Mouse (Mus musculus) small intestine, adult 2 months (tissue): ENCODE measurements around the gene Selenov. TPM values are rescaled to one million over a fixed set of nuclear protein-coding genes. Genes with fewer than 3 reads are reported as not detected.

Source experiments
- H3K27ac ChIP-seq: fragments of 200-500 bp; 2 replicates; pipeline ENCODE4 v1.5.1; 2012; ENCODE audit warnings: low read depth, low read length, control low read depth, inconsistent platforms; ENCODE audit not compliant: insufficient read depth
- H3K27me3 ChIP-seq: fragments of 200-500 bp; 2 replicates; pipeline ENCODE4 v1.6.1; 2012; ENCODE audit warnings: mild to moderate bottlenecking, moderate library complexity, low read length, inconsistent platforms; ENCODE audit not compliant: control insufficient read depth, insufficient read depth
- H3K36me3 ChIP-seq: fragments of 200-500 bp; 2 replicates; pipeline ENCODE4 v1.6.1; 2012; ENCODE audit warnings: mild to moderate bottlenecking, low read length, control low read depth, inconsistent platforms; ENCODE audit not compliant: control insufficient read depth, insufficient read depth
- H3K4me1 ChIP-seq: fragments of 200-500 bp; 2 replicates; pipeline ENCODE4 v1.6.1; 2012; ENCODE audit warnings: low read length, inconsistent platforms, mixed read lengths; ENCODE audit not compliant: control insufficient read depth, insufficient read depth, insufficient read length
- H3K4me3 ChIP-seq: fragments of 200-500 bp; 2 replicates; pipeline ENCODE4 v1.5.1; 2012; ENCODE audit warnings: low read depth, mild to moderate bottlenecking, control low read depth, inconsistent platforms, low read length, moderate library complexity
- CTCF ChIP-seq: fragments of 200-500 bp; IDR thresholded peaks from 2 replicates; pipeline ENCODE4 v1.5.1; 2012; ENCODE audit warnings: low read depth, mild to moderate bottlenecking, control low read depth, inconsistent platforms, low read length, moderate library complexity, mixed read lengths; ENCODE audit not compliant: insufficient replicate concordance, insufficient read length; ENCODE audit errors: extremely low read depth
- POLR2A ChIP-seq: fragments of 200-500 bp; IDR thresholded peaks from 2 replicates; pipeline ENCODE4 v1.6.1; 2012; ENCODE audit warnings: low read depth, mild to moderate bottlenecking, control low read depth, inconsistent platforms, low read length, moderate library complexity
- WGBS: fragments of 180-500 bp; shearing (Covaris S2); methylation state at CpG from one replicate; pipeline ENCODE4 v1.1.7; 2018; 5-methylcytosine and 5-hydroxymethylcytosine counted together
- polyA plus RNA-seq: library from polyadenylated mRNA; depleted of rRNA; stranded (reverse); fragments of >200 nt; gene quantifications from 2 replicates; pipeline ENCODE4 v1.2.3, GENCODE M21; 2012

Selenov gene
- polyA plus RNA-seq, 1 experiment, result not detected

DNA sequence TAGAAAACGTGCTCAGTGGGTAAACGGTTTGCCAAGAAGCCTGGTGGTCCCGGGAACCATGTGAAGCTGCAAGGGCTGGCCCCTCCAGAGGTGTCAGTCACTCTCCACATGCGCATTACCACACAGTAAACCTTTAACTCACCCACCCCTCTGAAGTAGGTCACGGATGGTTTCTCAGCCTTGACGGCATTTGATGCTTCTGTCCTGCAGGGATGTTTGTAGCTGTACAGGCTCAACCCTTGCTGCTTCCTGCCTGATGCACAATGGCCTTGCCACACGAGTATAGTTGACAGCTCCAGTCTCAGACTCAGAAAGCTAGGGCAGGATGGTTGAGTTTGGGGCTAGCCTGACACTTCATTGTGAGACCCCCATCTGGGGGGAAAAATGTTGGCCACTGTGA, 10.4 kb downstream of the Selenov start:
- WGBS, result 73% methylated on average over 7 of the region's 7 CpGs
- Histone ChIP-seq H3K4me1 (peaks cover 2% of the 10 kb centered on the region), H3K27ac (no peak overlapping the region), H3K36me3 (no peaks in the 10 kb centered on the region), H3K27me3 (no peaks in the 10 kb centered on the region), H3K4me3 (no peak overlapping the region)
- TF ChIP-seq POLR2A (no peak), CTCF (no peak)

DNA sequence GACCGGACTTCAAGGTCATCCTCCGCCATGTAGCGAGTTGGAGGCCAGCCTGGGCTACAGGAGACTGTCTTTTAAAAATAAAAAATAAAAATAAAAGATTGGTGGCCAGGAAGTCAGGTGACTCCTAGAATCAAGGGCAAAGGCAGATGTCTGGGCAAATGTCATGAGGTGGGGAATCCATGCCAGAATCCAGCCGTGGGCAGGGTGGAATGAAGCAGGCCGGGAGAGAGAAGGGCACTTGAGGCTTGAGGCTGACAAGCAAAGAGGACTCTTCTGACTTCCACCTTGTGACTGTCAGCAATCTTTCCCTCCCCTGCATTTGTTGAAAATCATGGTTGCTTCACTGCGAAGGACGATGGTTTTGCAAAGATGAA, 12.7 kb downstream of the Selenov start:
- WGBS, result 85% methylated on average over 7 of the region's 7 CpGs
- H3K4me3 ChIP-seq, result peak overlapping the region; percentile 76
- H3K27me3 ChIP-seq, result no peaks in the 10 kb centered on the region
- H3K4me1 ChIP-seq, result peaks cover 2% of the 10 kb centered on the region
- TF ChIP-seq CTCF (no peak), POLR2A (no peak)
- no peak overlapping the region for H3K27ac ChIP-seq
- no peaks in the 10 kb centered on the region for H3K36me3 ChIP-seq

DNA sequence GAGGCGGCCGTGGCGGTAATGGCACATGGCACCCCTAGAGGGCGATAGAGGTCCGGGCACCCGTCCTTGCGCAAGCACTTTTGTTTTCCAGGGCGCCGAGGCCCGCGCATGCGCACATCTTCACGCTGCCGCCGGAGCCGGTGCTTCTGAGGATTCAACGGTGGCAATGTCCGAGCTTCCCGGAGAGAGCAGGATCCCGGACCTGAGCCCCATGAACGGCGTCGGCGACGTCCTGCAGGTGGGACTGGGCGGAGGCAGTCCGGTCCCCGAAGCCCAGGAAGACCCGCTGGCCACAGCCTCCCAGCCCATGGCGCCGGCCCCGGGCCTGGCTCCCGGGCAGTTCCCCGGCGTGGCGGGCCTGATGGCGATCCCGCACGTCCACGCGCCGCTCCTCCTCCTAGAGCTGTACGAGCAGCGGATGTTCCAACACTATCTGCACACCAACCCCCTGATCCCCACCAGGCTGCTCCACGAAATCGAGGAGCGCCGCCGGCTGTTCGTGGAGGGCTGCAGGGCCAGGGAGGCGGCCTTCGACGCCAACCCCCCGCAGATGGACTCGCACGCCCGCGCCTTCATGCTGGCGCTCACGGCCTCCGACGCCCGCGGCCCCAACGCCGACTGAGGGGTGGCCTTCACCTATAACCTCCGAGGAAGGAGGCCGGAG, 13.2 kb downstream of the Selenov start, which contains the start of gene Eid2b:
TSS of gene Eid2b (plus strand) at position 125 of the 664 bp plus-strand sequence.
- Histone ChIP-seq H3K27ac (no peak within 1 kb of the TSS), H3K4me3 (peak within 1 kb of the TSS; percentile 76), H3K4me1 (peaks cover 2% of the 10 kb centered on the region), H3K27me3 (no peaks in the 10 kb centered on the region), H3K36me3 (no peaks in the 10 kb centered on the region)
- WGBS, result 3% methylated on average over 68 of the region's 68 CpGs
- TF ChIP-seq POLR2A, result 0 out of 2 replicates have a peak, but pooled peaks have one; percentile 18
- TF ChIP-seq CTCF, result peak; percentile 85

DNA sequence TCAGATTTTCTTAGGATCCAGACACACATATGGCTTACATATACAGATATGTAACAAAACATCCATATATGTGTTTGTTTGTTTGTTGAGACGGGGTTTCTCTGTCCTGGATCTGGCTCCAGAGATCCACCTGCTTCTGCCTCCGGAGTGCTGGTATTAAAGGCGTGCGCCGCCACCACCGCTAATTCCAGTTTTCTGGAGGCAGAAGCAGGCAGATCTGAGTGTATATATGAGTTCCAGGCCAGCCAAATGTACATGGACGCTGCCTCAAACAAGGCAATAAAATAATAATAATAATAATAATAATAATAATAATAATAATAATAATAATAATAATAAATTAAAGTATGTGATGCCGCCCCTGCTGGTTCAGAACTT, 13.8 kb downstream of the Selenov start:
- H3K27me3 ChIP-seq, result no peaks in the 10 kb centered on the region
- no peaks in the 10 kb centered on the region for H3K36me3 ChIP-seq
- no peak overlapping the region for H3K27ac ChIP-seq
- peaks cover 2% of the 10 kb centered on the region for H3K4me1 ChIP-seq
- no peak for TF ChIP-seq CTCF
- no peak for TF ChIP-seq POLR2A
- WGBS, result 52% methylated on average over 8 of the region's 8 CpGs
- H3K4me3 ChIP-seq, result no peak overlapping the region

DNA sequence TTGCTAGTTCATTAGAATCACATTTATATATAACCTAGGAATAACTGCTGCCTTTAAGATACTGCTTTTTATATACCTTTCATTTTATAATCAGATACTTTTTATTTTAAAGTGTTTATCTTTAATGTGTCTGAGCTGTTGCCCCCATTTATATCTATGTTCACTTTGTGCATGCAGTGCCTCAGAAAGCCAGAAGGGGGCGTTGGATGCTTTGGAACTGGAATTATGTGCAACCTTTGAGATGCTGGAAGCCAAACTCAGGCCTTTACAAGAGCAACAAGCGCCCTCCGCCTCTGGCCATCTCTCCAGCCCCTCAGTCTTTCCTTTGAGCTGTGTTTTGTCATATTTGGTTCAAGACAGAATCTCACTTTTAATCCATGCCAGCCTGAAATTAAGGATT, 19.2 kb downstream of the Selenov start:
- Histone ChIP-seq H3K4me1 (peaks cover 4% of the 10 kb centered on the region; the same call in 1 of the 2 replicates), H3K4me3 (no peak overlapping the region), H3K27me3 (peaks cover 5% of the 10 kb centered on the region), H3K27ac (no peak overlapping the region), H3K36me3 (no peaks in the 10 kb centered on the region)
- no peak for TF ChIP-seq POLR2A
- no peak for TF ChIP-seq CTCF
- 64% methylated on average over 3 of the region's 3 CpGs for WGBS

DNA sequence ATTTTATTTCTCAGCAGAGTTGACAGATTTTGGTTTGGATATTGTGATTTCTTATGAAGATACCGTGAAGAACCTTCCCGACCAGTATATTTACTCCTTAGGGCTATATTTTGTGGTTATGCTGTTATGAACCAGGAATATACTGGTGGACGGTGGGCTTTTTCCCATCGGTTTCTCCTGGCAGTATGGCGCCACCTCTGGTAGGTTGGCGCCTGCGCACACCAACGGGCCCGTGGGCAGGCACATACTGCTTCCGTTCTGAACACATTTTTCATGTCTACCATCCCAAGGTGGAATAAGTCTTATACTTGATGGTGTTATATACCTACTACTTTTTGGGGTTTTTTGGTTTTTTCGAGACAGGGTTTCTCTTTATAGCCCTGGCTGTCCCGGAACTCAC, 21.6 kb downstream of the Selenov start:
- 95% methylated on average over 12 of the region's 12 CpGs for WGBS
- no peak for TF ChIP-seq POLR2A
- no peak for TF ChIP-seq CTCF
- no peak overlapping the region for H3K4me3 ChIP-seq
- H3K27ac ChIP-seq, result no peak overlapping the region
- peaks cover 4% of the 10 kb centered on the region; the same call in 1 of the 2 replicates for H3K4me1 ChIP-seq
- peaks cover 5% of the 10 kb centered on the region for H3K27me3 ChIP-seq
- H3K36me3 ChIP-seq, result no peaks in the 10 kb centered on the region

DNA sequence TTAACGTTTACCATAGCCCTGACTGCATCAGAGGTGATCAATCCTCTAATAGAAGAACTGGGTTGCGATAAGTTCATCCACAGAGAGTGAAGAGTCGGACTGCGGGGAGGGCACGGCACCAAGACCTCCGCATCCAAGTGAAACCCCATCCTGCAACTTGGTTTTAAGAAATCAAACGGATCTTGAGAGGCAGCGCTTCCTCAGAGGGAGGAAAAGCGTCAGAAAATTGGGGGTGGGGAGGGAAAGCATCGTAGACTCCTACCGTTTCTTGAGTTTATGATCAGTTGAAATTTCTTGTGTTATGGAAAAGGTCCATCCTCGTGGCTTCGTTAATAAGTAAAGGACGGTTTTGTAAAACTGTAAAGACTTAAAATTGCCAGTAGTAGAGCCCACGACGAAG, 22.4 kb downstream of the Selenov start:
- Histone ChIP-seq H3K36me3 (no peaks in the 10 kb centered on the region), H3K4me3 (peak overlapping the region; percentile 71), H3K4me1 (peaks cover 4% of the 10 kb centered on the region; the same call in 1 of the 2 replicates), H3K27me3 (peaks cover 5% of the 10 kb centered on the region), H3K27ac (no peak overlapping the region)
- WGBS, result 26% methylated on average over 16 of the region's 16 CpGs
- no peak for TF ChIP-seq CTCF
- TF ChIP-seq POLR2A, result no peak

DNA sequence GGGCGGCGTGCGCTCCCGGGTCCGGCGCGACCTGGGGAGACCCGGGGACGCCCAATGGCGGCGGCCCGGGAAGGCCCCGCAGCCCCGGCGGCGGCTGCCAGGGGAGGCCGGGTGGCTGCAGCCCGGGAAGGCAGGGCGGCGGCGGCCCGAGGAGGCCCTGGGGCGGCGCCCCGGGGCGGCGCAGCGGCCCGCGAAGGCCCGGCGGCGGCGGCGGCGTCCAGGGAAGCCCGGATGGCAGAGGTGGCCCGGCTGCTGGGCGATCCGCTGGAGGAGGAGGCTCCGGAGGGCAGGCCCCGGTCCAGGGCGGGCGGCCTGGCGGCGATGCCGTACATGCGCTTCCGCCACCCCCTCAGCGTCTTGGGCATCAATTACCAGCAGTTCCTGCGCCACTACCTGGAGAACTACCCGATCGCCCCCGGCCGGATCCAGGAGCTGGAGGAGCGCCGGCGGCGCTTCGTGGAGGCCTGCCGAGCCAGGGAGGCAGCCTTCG, 22.9 kb downstream of the Selenov start:
- H3K27me3 ChIP-seq, result peaks cover 5% of the 10 kb centered on the region
- TF ChIP-seq CTCF, result no peak
- TF ChIP-seq POLR2A, result no peak
- H3K27ac ChIP-seq, result no peak overlapping the region
- no peaks in the 10 kb centered on the region for H3K36me3 ChIP-seq
- peaks cover 4% of the 10 kb centered on the region; the same call in 1 of the 2 replicates for H3K4me1 ChIP-seq
- WGBS, result 1% methylated on average over 57 of the region's 62 CpGs
- H3K4me3 ChIP-seq, result peak overlapping the region; percentile 71
